ENCODE assay signal across 11 mouse cellular contexts in genomic region chr1:160006919-160007588, GRCm38 (mm10).
"Had no signal": no experiment of that assay in that cellular context is flagged by ENCODE, and none has a peak within 500 bp of the region (broad histone marks: within the 10 kb centered on the region; RNA-seq: fewer than 3 reads in every experiment).

No protein-coding gene starts in this region.

- DNase-seq: kidney, adult 18-20 months; kidney, adult 9 months; kidney, postnatal 25 days; layer of hippocampus, adult 9-11 months; liver, embryonic 13.5 days; lung, adult 2 months; lung, postnatal 14 days; lung, postnatal 4 days; midbrain, embryonic 14.5 days; thymus, adult 2 months; thymus, postnatal 25 days had no signal
